30 mouse cellular contexts compared by ENCODE assay signal in genomic region chr11:54741330-54741729, GRCm38 (mm10). TPM values are rescaled to one million over a fixed set of nuclear protein-coding genes. Genes with fewer than 3 reads are reported as not detected.
DNase-seq lines count a peak whose midpoint lies in the region; ATAC-seq and TF ChIP-seq lines count a peak whose summit lies in the region.
"Had no signal": no experiment of that assay in that cellular context is flagged by ENCODE, and none has a peak within 500 bp of the region (broad histone marks: within the 10 kb centered on the region; RNA-seq: fewer than 3 reads in every experiment).

No protein-coding gene starts in this region.

- peak; percentile 50 for DNase-seq in CD4-positive, CD25-positive, alpha-beta regulatory T cell, adult 2 months (ENCODE audit: low read depth, low spot score)
- DNase-seq in T-cell, adult 2 months (ENCODE audit: low spot score): peak; percentile 42
- no peak for DNase-seq in limb, embryonic 10.5 days (ENCODE audit: low spot score)
- DNase-seq in spleen, adult 18-20 months: no peak
- DNase-seq: adrenal gland, adult 2 months; adrenal gland, postnatal 14 days; B cell, adult 2 months; cerebellum, adult 11 months; cerebellum, adult 2 months; cerebellum, adult 9-11 months; cerebellum, postnatal 25 days; gastrocnemius, postnatal 25 days; heart, adult 18-20 months; heart, postnatal 10 days; heart, postnatal 36 days; kidney, adult 18-20 months had no signal

- H3K9me3 ChIP-seq in limb, embryonic 10.5 days (replicated peaks): no peaks in the 10 kb centered on the region
- no peaks in the 10 kb centered on the region for H3K9me3 ChIP-seq in intestine, postnatal 0 days (ENCODE audit: control insufficient read depth)
- no peaks in the 10 kb centered on the region for H3K9me3 ChIP-seq in forebrain, embryonic 16.5 days (ENCODE audit: control insufficient read depth, low read length)
- H3K9me3 ChIP-seq: embryonic facial prominence, embryonic 12.5 days; embryonic facial prominence, embryonic 15.5 days; forebrain, embryonic 13.5 days; G1E; heart, embryonic 12.5 days; heart, embryonic 15.5 days; hindbrain, embryonic 10.5 days; hindbrain, embryonic 13.5 days; intestine, embryonic 15.5 days had no signal

- H3K4me2 ChIP-seq in intestine, postnatal 0 days (replicated peaks; ENCODE audit: low read depth): no peak overlapping the region
- no peak overlapping the region for H3K4me2 ChIP-seq in forebrain, embryonic 16.5 days (ENCODE audit: low read length)
- H3K4me2 ChIP-seq: embryonic facial prominence, embryonic 12.5 days; embryonic facial prominence, embryonic 15.5 days; forebrain, embryonic 13.5 days; heart, embryonic 12.5 days; heart, embryonic 15.5 days; hindbrain, embryonic 13.5 days; intestine, embryonic 15.5 days had no signal

- no peak overlapping the region for H3K9ac ChIP-seq in intestine, postnatal 0 days (ENCODE audit: low read depth, low read length)
- no peak overlapping the region for H3K9ac ChIP-seq in forebrain, embryonic 16.5 days (replicated peaks; ENCODE audit: low read depth, low read length)
- H3K9ac ChIP-seq: embryonic facial prominence, embryonic 12.5 days; embryonic facial prominence, embryonic 15.5 days; forebrain, embryonic 13.5 days; heart, embryonic 12.5 days; heart, embryonic 15.5 days; hindbrain, embryonic 13.5 days; intestine, embryonic 15.5 days had no signal

- no peak for TF ChIP-seq CTCF in intestine, postnatal 0 days (IDR thresholded peaks at IDR 0.05; ENCODE audit: low read depth)

- WGBS in limb, embryonic 10.5 days: 96% methylated on average over 2 of the region's 2 CpGs
- 92% methylated on average over 2 of the region's 2 CpGs for WGBS in intestine, postnatal 0 days
- WGBS in forebrain, embryonic 16.5 days: 93% methylated on average over 2 of the region's 2 CpGs

- H3K4me3 ChIP-seq in limb, embryonic 10.5 days: no peak overlapping the region
- H3K4me3 ChIP-seq in intestine, postnatal 0 days (ENCODE audit: low read depth, low read length): no peak overlapping the region
- no peak overlapping the region for H3K4me3 ChIP-seq in forebrain, embryonic 16.5 days (replicated peaks; ENCODE audit: low read length)
- H3K4me3 ChIP-seq: embryonic facial prominence, embryonic 12.5 days; embryonic facial prominence, embryonic 15.5 days; forebrain, embryonic 13.5 days; heart, embryonic 12.5 days; heart, embryonic 15.5 days; hindbrain, embryonic 10.5 days; hindbrain, embryonic 13.5 days; intestine, embryonic 15.5 days had no signal

- H3K27ac ChIP-seq in limb, embryonic 10.5 days: no peak overlapping the region
- H3K27ac ChIP-seq in intestine, postnatal 0 days (ENCODE audit: low read depth, low read length): no peak overlapping the region
- no peak overlapping the region for H3K27ac ChIP-seq in forebrain, embryonic 16.5 days (ENCODE audit: low read length)
- H3K27ac ChIP-seq: embryonic facial prominence, embryonic 12.5 days; embryonic facial prominence, embryonic 15.5 days; forebrain, embryonic 13.5 days; heart, embryonic 15.5 days; hindbrain, embryonic 10.5 days; hindbrain, embryonic 13.5 days; hindbrain, postnatal 0 days; intestine, embryonic 15.5 days had no signal

- no peaks in the 10 kb centered on the region for H3K4me1 ChIP-seq in limb, embryonic 10.5 days
- H3K4me1 ChIP-seq in intestine, postnatal 0 days (replicated peaks; ENCODE audit: control insufficient read depth, insufficient read depth, low read length): no peaks in the 10 kb centered on the region
- H3K4me1 ChIP-seq in forebrain, embryonic 16.5 days (replicated peaks; ENCODE audit: control insufficient read depth, insufficient read depth, low read length): no peaks in the 10 kb centered on the region
- H3K4me1 ChIP-seq: embryonic facial prominence, embryonic 12.5 days; embryonic facial prominence, embryonic 15.5 days; forebrain, embryonic 13.5 days; heart, embryonic 15.5 days; hindbrain, embryonic 10.5 days; intestine, embryonic 15.5 days had no signal

- ATAC-seq in inflammation-experienced regulatory T-cells, adult 6 months: peak; percentile 60
- no peak for ATAC-seq in intestine, postnatal 0 days
- ATAC-seq in forebrain, embryonic 16.5 days: no peak
- ATAC-seq: forebrain, embryonic 13.5 days; hindbrain, postnatal 0 days; intestine, embryonic 15.5 days had no signal

- peaks cover 48% of the 10 kb centered on the region for H3K36me3 ChIP-seq in limb, embryonic 10.5 days
- peaks cover 18% of the 10 kb centered on the region for H3K36me3 ChIP-seq in intestine, postnatal 0 days (ENCODE audit: control insufficient read depth, insufficient read depth)
- H3K36me3 ChIP-seq in forebrain, embryonic 16.5 days (ENCODE audit: control insufficient read depth, insufficient read depth): peaks cover 4% of the 10 kb centered on the region

- no peaks in the 10 kb centered on the region for H3K27me3 ChIP-seq in limb, embryonic 10.5 days (ENCODE audit: low read depth, poor library complexity, severe bottlenecking)
- H3K27me3 ChIP-seq in intestine, postnatal 0 days (replicated peaks; ENCODE audit: control insufficient read depth, insufficient read depth, low read length): no peaks in the 10 kb centered on the region
- H3K27me3 ChIP-seq in forebrain, embryonic 16.5 days (replicated peaks; ENCODE audit: control insufficient read depth, insufficient read depth, low read length): no peaks in the 10 kb centered on the region
- H3K27me3 ChIP-seq: CH12.LX; embryonic facial prominence, embryonic 12.5 days; embryonic facial prominence, embryonic 15.5 days; forebrain, embryonic 13.5 days; heart, embryonic 12.5 days; heart, embryonic 15.5 days; hindbrain, embryonic 13.5 days; intestine, embryonic 15.5 days had no signal

RNA-seq across cellular contexts. Expression of gene Cdc42se2, which starts 46.1 kb away (rescaled TPM):
- polyA plus RNA-seq in inflammation-experienced regulatory T-cells, adult 6 months (2017; shearing (Covaris generic)): 100 to 1,000 TPM; 243 to 360 (median 322) TPM
- 136 and 140 TPM in 2 replicates for polyA plus RNA-seq in limb, embryonic 10.5 days (2016; fragmentation: Nextera tagmentation; extraction: Ambion mirVana)
- polyA plus RNA-seq in intestine, postnatal 0 days (2015; fragmentation: Nextera tagmentation; extraction: Ambion mirVana): 58.8 and 63.5 TPM in 2 replicates
- 184 and 205 TPM in 2 replicates for polyA plus RNA-seq in forebrain, embryonic 16.5 days (2015; fragmentation: Nextera tagmentation; extraction: Ambion mirVana)

Comparison
In these comparisons a context has a peak if more than half of its experiments do, and no peak if none do; other contexts are left out.
1. DNase-seq: peak in CD4-positive, CD25-positive, alpha-beta regulatory T cell, adult 2 months (single experiment) and T-cell, adult 2 months (single experiment); none in limb, embryonic 10.5 days (single experiment) and spleen, adult 18-20 months (0 of 2).